Mouse (Mus musculus): Measurements from ENCODE around the gene Gna14. TPM values are rescaled to one million over a fixed set of nuclear protein-coding genes. Genes with fewer than 3 reads are reported as not detected.
A peak's percentile ranks its signal among the peaks of the same experiment; 100 is the strongest.

Gene Gna14
- total RNA-seq, 1 experiment from 2014 or later: not detected

DNA sequence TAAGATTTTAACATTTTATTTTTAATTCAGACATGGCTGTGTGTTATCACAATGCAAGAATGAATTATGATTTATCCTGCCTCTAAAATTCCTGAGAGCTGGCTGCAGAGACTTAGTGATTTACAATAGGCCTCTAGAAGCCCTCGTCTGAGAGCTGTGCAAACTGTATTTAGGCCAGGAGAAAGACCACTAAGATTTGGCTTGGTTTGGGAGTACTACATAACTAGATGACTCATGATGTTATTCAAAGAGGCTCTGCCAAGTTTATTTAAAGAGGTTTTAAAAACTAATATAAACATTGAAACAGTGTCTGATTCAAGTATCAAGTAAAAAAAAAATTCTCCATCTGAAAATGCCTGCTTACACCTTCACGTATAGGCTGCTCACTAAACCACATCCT, 123.0 kb downstream of the Gna14 start:
- ATAC-seq (ENCODE audit: extremely low read depth, insufficient number of reproducible peaks, low FRiP score, poor library complexity, severe bottlenecking): no peak

DNA sequence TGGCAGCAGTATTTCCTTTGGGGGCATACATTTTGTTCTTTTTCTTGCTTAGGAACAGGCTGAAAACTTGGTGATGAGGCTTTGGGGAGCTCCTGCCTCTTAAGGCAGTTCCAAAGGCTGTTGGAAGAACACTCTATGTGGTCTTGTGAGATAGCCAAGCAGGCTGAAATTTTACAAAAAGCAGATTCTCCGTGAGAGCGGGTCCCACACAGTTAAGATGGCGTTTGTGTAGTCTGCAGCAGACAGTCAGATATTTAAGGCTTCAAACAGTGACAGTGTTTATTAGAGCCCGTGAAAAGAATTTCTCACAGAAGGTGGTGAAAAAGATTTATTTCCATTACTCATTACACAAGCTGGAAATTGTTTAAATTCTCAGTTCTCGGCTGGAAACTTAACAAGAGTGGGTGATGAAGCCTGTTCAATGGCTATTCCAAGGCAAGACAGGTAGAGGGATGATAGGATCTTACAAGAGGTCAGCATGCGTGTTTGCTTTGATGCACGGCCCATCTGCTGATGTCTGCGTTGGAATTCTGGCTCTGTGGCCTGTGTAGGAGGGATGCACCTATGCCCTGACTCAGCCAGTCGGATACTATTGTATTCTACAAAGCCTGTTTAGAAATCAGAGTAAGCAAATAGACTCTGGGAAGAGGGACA, 123.8 kb downstream of the Gna14 start:
- ATAC-seq (ENCODE audit: extremely low read depth, insufficient number of reproducible peaks, low FRiP score, poor library complexity, severe bottlenecking): no peak

DNA sequence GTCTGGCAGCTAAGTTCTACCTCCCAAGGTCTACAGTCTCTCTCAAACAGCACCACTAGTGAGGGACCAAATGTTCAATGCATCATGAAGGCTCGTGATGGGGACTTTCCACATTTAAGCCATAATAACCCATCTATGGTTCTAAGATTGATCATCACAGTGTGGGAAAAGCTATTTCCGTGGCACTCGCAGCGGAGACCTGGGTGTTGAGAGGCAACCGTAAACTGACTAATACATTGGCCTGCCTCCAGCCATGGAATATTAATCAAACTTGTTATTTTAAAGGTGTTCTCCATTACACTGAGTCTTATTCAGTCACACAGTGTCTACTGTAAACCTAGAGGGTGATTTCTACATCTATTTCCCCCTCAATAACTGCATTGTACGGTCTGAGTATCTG, 127.1 kb downstream of the Gna14 start:
- ATAC-seq (ENCODE audit: extremely low read depth, insufficient number of reproducible peaks, low FRiP score, poor library complexity, severe bottlenecking): no peak

DNA sequence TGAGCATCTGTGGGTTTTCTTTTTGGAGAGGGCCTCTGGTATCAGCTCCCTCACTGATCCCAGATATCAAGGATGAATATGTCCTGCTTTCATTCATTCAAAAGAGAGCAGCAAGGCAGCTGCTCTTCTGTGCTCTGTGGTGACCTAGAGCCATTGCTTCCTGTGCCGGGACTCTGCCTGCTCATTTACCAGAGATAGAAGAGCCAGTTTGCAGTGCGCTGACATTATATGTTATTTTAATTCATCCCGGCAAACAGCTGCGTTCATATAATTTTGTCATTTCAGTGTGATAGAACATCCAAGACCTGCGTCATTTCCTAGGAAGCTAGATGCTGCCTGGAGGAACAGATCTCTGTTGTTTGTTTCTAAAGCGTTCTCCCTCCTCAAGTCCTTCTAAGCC, 141.2 kb downstream of the Gna14 start:
- ATAC-seq (ENCODE audit: extremely low read depth, insufficient number of reproducible peaks, low FRiP score, poor library complexity, severe bottlenecking): no peak

DNA sequence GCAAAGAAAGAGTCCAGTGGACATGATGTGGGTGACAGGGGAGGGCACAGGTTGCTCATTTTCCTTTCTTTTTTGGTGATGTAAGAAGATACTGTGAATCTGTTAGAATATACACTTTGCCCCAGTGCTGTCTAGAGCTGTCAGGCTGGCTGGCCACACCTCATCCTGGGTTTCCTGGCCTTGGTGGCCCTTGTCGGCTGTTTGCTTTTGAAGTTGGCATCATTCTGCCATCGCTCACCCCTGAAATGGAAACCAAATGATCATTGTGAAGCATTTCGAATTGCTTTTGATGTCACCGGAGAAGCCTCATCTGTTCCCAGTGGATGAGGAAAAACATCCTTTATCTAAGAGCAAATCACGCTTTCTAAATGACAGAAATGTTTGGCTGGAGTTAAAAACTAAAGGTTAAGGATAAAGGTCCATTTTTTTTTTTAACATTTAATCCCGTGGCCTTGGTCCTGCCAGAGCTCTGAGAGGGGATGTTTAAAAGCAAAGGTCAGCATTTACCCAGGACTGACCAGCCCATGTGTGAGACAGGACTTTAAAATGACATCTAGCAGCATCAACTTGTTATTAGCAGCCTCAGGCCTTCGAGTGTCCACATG, 144.2 kb downstream of the Gna14 start:
- no peak for ATAC-seq (ENCODE audit: extremely low read depth, insufficient number of reproducible peaks, low FRiP score, poor library complexity, severe bottlenecking)

DNA sequence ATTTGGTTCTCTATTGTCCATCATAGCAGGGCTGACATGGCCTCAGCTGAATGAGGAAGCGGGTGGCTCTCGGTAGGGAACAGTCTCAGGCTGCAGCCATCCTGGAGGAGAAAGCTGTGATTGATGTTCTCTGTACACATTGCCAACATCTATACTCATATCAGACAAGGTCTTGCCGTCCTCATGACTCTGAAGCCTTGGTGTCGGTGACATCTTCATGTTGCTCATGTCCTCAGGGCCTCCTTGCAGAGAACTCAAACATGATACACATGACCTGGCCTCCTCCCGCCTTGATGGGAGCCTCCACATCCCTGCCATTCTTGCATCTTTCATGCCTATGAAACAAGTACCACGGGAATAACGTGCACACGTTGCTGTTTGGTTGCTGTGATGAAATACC, 144.9 kb downstream of the Gna14 start:
- no peak for ATAC-seq (ENCODE audit: extremely low read depth, insufficient number of reproducible peaks, low FRiP score, poor library complexity, severe bottlenecking)

DNA sequence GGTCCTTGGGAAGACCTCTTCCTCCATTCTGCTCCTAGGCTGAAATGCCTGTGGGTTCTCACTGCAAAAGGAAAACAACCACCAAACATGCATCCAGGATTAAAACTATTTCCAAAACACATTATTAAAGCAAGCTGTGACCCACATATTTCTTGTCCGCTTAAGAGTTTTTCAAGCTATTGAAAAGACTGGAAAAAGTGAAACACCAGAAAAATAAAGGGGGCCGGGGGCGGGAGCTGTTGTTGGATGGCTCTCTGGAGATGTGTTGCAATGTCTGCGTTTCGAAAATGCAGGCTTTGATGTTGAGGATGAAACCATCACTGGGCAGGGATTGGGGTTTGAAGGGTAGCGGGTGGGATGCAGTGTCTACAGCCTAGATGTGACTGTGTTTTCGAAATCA, 149.0 kb downstream of the Gna14 start:
- no peak for ATAC-seq (ENCODE audit: extremely low read depth, insufficient number of reproducible peaks, low FRiP score, poor library complexity, severe bottlenecking)

DNA sequence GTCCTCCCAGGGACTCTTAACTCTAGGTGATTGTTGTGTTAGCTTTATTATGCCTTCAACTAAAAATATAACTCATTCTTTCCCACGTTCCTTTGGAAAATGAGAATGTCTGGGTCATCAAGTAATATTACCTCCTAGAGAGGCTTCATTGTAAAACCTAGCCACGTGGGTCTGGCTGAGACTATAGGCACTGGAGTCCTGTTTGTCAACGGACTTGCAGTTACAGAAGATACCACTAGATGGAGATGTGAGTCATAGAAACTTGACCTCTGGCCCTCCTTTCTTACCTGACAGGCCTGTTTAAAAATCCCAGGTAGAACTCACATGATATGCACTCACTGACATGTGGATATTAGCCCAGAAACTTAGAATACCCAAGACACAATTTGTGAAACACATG, 149.8 kb downstream of the Gna14 start:
- ATAC-seq (ENCODE audit: extremely low read depth, insufficient number of reproducible peaks, low FRiP score, poor library complexity, severe bottlenecking): 0 out of 2 replicates have a peak, but pooled peaks have one; percentile 44

DNA sequence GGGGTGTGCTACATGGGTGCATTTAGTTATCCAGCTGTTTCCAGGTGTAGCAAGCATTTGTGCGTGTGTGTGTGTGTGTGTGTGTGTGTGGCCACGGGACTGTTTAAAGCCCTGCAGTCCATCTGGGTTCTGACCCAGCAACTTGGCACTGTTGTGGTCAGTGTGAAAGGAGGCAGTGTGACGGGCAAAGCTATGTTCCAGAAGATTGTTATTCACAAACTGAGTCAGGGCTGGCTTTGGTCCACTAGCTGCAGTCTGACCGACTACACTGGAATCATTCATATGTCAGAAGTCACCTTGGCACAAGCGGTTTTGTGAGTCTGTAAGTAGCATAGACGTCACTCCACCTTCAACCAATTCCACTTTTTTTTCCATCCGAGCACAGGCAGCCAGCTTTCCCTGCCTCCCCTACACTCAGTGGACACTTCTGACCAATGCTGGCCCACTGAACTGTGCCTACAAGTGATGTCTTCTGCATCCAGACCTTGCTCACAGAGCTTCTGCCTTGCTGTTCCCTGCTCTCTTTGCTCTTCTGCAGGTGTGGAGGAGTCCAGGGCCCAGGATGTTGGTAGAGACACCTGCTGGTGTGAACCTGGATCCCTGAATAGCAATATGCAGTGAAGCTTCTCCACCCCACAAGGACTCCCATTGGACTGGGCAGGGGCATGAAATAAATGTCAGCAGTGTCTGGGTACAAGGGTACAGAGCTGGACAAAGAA, 157.9 kb downstream of the Gna14 start:
- ATAC-seq (ENCODE audit: extremely low read depth, insufficient number of reproducible peaks, low FRiP score, poor library complexity, severe bottlenecking): no peak

DNA sequence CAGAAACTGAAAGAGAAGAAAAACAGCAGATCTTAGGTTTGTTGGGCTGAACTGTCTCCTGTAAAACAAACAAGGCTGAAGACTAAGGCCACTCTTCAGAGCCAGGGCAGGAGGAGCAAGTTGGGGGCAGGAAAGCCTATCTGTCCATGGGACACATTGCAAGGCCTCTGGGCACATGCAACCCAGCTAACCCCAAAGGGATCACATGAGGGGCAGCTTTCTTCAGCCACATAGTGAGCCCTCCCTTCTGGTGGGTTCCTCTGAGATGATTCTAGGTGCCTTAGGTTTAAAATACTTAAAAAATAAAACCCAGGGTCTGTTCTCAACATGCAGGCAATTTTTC, 158.4 kb downstream of the Gna14 start:
- ATAC-seq (ENCODE audit: extremely low read depth, insufficient number of reproducible peaks, low FRiP score, poor library complexity, severe bottlenecking): no peak

DNA sequence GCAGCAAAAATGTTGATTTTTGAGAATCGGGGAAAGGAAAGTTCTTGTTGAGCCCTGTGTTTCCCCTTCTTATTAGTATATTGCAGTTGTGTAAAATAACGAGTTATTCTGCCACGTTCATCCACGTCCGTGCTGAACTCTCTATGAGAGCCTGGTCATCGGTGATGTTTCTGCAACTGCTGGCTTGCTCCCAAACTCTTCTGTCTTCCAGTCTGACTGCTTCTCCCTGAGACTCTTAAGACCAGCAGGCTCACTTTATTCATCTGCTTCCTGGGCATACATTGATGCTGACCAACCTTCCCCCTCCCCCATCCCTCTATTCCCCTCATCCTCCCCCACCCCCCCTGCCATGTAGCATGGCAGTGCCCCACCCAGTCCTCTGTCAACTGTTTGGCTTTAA, 161.7 kb downstream of the Gna14 start:
- ATAC-seq (ENCODE audit: extremely low read depth, insufficient number of reproducible peaks, low FRiP score, poor library complexity, severe bottlenecking): no peak

DNA sequence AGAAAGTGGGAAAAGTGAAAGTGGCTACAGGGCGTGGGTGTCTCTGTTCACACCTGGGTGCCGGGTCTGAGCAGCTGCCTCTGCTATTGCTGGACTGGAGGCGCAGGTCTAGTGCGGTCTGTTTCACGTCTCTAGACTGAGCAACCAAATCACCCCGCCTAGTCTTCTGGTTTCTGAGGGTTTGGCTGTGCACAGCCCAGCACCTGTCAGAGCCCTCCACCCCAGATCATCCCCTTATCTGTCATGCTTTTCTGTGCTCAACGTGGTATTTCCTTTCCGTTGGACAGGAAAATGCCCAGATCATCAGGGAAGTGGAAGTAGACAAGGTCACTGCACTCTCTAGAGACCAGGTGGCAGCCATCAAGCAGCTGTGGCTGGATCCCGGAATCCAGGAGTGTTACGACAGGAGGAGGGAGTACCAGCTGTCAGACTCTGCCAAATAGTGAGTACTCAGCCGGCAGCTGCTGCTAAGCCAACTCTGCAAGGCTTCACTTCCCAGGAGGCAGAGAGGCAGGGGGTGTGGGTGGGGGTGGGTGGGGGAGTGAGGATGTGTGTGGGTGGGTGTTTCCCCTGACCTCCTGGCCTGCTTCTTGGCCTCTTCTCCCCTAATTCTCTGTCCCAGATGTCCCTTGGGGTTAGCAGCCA, 163.2 kb downstream of the Gna14 start:
- no peak for ATAC-seq (ENCODE audit: extremely low read depth, insufficient number of reproducible peaks, low FRiP score, poor library complexity, severe bottlenecking)

DNA sequence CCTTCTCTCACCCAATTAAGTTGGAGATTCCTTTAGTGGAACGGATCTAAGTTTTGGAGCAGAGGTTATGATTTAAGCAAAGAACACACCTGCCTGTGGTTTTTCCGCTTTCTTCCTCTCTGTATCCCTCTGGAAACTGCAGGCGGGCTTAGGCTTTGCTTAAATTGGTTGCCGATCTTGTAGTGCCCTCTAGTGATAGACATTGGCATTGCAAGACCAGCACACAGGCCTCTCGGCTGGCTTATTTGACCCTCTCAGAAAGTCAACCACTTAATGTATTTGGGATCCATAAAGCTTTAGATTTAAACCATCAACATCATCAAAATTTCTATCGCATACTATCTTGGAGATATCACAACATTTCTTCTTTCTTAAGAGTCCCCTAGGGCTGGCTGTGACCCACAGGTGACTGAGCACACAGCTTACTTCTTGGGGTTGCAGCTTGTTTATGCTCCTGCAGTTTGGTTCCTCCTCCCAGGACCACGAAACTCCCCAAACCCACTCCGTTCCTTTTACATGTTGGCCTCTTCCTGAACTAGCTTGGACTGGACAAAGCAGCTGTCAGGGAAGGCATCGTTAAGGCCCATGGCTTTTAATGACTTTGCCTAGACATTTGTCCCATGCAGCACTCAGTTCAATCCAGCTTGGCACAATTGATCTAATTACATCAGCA, 163.9 kb downstream of the Gna14 start:
- peak; percentile 55; the same call in 1 of the 2 replicates for ATAC-seq (ENCODE audit: extremely low read depth, insufficient number of reproducible peaks, low FRiP score, poor library complexity, severe bottlenecking)

DNA sequence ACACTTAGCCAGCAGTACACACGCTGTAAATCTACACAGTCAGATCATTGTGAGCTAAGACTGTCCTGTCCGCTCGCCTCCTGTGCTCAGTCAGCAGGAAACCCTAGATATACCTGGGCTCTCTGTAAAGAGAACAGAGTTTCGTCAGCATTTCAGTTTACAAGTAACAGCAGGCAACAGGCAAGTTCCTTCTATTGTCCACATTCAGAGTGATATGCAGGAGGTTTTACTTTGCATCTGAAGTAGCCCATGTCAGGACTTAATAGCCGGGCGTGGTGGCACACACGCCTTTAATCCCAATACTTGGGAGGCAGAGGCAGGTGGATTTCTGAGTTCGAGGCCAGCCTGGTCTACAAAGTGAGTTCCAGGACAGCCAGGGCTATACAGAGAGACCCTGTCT, 166.5 kb downstream of the Gna14 start:
- no peak for ATAC-seq (ENCODE audit: extremely low read depth, insufficient number of reproducible peaks, low FRiP score, poor library complexity, severe bottlenecking)

DNA sequence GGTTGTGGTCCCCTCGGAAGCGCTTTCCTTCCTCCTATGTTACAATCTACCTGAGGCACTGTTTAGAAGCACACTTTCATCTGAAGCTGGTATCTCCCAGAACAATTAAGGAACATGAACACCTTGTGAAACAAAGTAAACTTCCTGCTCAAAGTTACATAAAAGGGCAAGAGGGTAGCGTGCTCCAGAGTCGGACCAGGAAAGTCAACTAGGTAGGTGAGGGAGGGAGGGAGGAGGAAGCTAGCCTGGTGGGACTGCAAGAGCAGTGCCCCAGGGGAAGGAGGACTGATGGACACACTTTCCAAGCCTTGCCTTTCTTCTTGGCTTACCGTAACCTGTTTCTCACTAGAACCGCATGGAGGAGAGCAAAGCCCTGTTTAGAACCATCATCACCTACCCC, 172.1 kb downstream of the Gna14 start:
- ATAC-seq (ENCODE audit: extremely low read depth, insufficient number of reproducible peaks, low FRiP score, poor library complexity, severe bottlenecking): no peak

DNA sequence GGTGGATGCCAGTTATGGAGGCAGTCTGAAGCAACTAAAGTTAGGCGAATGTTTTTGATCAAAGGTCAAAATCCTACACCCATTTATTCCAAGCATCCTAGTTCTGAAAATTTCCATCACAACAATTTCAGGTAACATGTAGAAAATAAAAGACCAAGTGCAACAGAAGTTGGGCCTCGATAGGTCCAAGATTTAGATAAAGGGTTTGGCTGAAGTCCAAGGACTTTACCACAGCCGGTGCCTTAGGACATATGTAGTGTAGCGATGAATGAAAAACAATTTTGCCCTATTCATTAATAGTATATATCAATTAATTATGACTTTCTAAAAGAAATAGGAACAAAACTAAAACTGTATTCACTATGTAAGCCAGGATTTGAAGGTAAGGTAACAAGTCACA, 187.6 kb downstream of the Gna14 start:
- ATAC-seq (ENCODE audit: extremely low read depth, insufficient number of reproducible peaks, low FRiP score, poor library complexity, severe bottlenecking): no peak

DNA sequence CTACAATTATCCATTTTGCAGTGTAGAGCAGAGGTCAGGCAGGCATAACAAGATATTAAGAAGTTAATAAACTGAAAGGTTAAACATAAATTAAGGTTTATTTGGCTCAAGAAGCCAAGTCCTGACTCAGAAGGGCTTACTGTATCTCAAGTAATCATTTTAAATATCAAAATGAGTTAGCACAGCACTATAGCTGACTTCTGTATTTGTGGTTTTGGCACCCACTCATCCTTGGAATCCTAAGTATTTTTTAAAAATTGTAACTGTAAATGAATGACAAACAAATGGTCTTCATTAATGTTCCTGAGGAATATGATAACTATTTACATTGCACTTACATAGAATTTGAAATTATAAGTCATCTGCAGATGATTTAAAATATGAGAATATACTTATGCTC, 189.4 kb downstream of the Gna14 start:
- ATAC-seq (ENCODE audit: extremely low read depth, insufficient number of reproducible peaks, low FRiP score, poor library complexity, severe bottlenecking): no peak

DNA sequence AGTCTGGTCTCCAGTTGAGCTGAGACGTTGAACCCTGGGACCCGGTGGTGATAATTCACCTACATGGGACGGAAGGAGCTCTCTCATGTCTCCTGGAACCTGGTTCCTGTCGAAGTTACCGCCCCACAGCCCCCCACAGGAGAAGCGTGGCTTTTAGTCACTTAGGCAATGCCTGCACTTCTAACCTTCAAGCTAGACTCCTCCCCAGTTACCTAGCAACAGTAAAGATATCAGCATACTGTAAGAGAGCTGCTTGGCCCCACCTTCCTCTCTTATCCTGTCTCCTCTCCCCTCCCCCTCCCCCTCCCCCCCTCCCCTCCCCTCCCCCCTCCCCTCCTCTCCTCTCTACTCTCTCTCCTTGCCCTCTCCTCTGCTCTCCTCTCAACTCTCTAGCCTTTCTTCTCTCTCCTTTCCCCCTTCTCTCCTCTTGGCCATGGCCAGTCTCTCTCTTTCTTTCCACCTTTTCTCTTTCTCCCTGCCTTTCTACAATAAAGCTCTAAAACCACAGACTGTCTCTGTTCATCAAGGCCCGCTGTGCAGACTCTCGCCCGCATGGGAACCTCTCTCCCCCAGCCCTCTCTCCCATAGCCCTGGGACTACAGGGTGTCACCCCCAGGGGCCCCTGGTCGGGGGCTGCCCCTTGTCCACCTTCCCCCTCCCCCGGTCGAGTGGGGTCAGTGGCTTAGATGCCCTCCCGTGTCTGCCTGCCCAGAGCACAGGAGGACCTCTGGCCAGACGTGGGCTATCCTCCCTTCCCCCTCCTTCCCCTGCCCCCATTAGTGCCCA, 190.2 kb downstream of the Gna14 start:
- ATAC-seq (ENCODE audit: extremely low read depth, insufficient number of reproducible peaks, low FRiP score, poor library complexity, severe bottlenecking): no peak
